Mouse (Mus musculus) heart, embryonic 13.5 days (tissue): ENCODE measurements around the gene Pde11a. TPM values are rescaled to one million over a fixed set of nuclear protein-coding genes. Genes with fewer than 3 reads are reported as not detected.

Experiments used
- ATAC-seq: fragments of 200-750 bp; cut with Nextera tagmentation; 2 replicates; pipeline ENCODE4 v1.8.0; 2017; ENCODE audit warnings: moderate TSS enrichment; ENCODE audit not compliant: insufficient number of reproducible peaks, low FRiP score, low TSS enrichment; ENCODE audit errors: extremely low read depth
- H3K27ac ChIP-seq: fragments of 300-500 bp; sonication (generic); replicated peaks from 2 replicates; pipeline ENCODE4 v1.5.1; 2015; ENCODE audit warnings: moderate library complexity, mild to moderate bottlenecking, inconsistent platforms
- H3K27me3 ChIP-seq: fragments of 300-500 bp; sonication (generic); replicated peaks from 2 replicates; pipeline ENCODE4 v1.6.1; 2015; ENCODE audit warnings: mild to moderate bottlenecking, inconsistent platforms
- H3K36me3 ChIP-seq: fragments of 300-500 bp; sonication (generic); 2 replicates; pipeline ENCODE4 v1.6.1; 2015; ENCODE audit warnings: mild to moderate bottlenecking, inconsistent platforms
- H3K4me1 ChIP-seq: fragments of 300-500 bp; sonication (generic); 2 replicates; pipeline ENCODE4 v1.6.1; 2015; ENCODE audit warnings: inconsistent platforms
- H3K4me2 ChIP-seq: fragments of 300-500 bp; sonication (generic); 2 replicates; pipeline ENCODE4 v1.6.1; 2015; ENCODE audit warnings: inconsistent platforms, mild to moderate bottlenecking, moderate library complexity
- H3K4me3 ChIP-seq: fragments of 300-500 bp; sonication (generic); 2 replicates; pipeline ENCODE4 v1.5.1; 2015; ENCODE audit warnings: moderate library complexity, mild to moderate bottlenecking, inconsistent platforms
- H3K9ac ChIP-seq: fragments of 300-500 bp; sonication (generic); 2 replicates; pipeline ENCODE4 v1.6.1; 2015; ENCODE audit warnings: inconsistent platforms, mild to moderate bottlenecking, moderate library complexity
- H3K9me3 ChIP-seq: fragments of 300-500 bp; sonication (generic); 2 replicates; pipeline ENCODE4 v1.6.1; 2016; ENCODE audit warnings: inconsistent platforms
- WGBS: fragments of 180-500 bp; shearing (Covaris S2); methylation state at CpG from one replicate; pipeline ENCODE4 v1.1.7; 2015; ENCODE audit warnings: mixed read lengths; 5-methylcytosine and 5-hydroxymethylcytosine counted together
- polyA plus RNA-seq: library from polyadenylated mRNA; unstranded; fragments of >200 nt; fragmentation: Nextera tagmentation; extraction: Ambion mirVana; gene quantifications from 2 replicates; pipeline ENCODE4 v1.2.1, GENCODE M21; 2015

Gene Pde11a
- polyA plus RNA-seq, result 0.05 TPM in 1 of 2 replicates, not detected in the other

DNA sequence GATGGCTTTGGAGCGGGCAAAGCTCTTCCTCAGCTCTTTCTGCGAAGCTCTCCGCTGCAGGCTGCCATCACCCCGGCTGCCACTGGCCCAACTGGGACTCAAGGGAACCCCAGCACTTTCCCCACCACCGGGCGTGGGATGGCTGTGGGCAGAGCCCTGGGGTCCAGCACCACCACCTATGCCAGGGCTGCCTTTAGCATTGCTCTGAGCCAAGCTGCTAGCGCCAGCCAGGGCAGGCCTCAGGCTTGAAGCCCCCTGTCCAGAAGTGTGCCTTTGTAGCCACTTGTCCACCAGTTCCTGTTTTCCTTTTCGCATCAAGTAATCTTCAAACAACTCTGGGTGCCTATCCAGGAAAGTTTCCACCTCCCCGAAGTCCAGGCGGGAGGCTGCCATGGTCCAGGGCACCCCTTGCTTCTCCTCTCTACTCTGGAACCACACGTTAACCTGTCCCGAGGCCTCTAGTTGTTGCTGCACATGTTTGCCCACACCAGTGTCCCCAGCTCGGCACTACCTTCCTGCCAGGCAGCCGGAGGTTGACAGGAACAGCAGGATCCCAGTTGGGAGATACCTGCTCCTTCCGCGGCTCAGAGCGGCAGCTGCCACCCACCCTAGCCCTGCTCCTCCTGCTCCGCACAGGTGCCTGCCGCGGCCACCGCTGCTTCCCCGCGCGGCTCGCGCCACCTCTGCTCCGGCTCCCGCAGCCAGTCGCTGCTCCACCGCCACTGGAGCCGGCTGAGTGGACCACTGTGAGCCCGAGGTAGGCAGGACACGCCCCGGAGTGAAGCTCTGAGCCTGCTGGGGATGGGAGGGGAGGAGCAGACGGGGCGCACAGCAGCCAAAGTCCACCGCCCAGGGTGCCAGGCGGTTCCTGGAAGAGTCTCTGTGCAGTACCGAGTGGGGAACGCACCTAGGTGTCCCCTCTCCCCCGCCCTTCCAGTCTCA is at the start of gene Pde11a:
Gene Pde11a (minus strand): TSS at position 560 of the 942 bp plus-strand sequence.
- peak within 1 kb of the TSS; percentile 77 for H3K9ac ChIP-seq
- H3K4me3 ChIP-seq, result peak within 1 kb of the TSS; percentile 60
- H3K36me3 ChIP-seq, result no peaks in the 10 kb centered on the region
- H3K27me3 ChIP-seq, result peaks cover 45% of the 10 kb centered on the region
- H3K4me2 ChIP-seq, result peak within 1 kb of the TSS; percentile 96
- H3K4me1 ChIP-seq, result peaks cover 11% of the 10 kb centered on the region
- ATAC-seq, result no peak
- no peaks in the 10 kb centered on the region for H3K9me3 ChIP-seq
- WGBS, result 13% methylated on average over 41 of the region's 41 CpGs
- H3K27ac ChIP-seq, result no peak within 1 kb of the TSS

DNA sequence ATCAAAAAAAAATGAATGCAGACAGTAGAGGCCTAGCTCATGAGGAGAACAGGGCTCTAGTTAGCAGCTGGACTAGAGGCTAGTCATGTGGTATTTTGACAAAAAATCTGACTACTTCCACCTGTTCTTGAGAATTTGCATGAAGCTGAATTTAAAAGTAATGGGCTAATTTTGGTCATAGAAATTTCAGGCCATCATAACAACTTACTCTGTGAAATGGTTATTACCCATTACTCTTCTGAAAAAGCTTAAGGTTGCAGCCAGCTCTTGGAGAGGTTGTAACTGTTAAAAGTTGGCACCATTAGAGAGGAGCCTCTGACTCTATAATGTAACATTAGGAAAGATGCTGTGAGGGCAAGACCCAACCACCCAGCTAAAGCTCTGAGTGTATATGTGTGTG is 48.0 kb upstream of the Pde11a start:
- Histone ChIP-seq H3K9me3 (no peaks in the 10 kb centered on the region), H3K4me2 (no peak overlapping the region), H3K4me3 (no peak overlapping the region), H3K9ac (no peak overlapping the region), H3K27me3 (no peaks in the 10 kb centered on the region), H3K36me3 (peaks cover 51% of the 10 kb centered on the region), H3K27ac (no peak overlapping the region), H3K4me1 (no peaks in the 10 kb centered on the region)
- ATAC-seq, result no peak

DNA sequence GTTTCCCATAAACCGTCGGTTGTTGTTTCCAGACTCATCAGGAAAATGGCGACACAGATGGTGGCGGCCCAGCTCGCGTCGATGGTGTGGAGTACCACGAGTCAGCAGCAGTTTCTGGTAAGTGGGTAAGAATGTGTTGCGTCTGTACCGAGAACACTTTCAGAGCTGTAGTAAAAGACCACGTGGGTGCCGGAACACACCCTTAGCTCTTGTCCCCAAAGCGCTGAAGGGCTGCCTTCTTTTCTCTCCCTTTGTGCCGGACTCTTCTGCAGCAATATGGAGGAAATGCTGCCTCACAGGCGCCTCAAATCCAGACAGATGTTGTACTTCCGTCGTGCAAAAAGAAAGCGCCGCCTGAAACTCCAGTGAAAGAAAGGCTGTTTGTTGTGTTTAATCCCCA is 40.1 kb upstream of the Pde11a start:
- Histone ChIP-seq H3K27ac (no peak overlapping the region), H3K9me3 (no peaks in the 10 kb centered on the region), H3K36me3 (peaks cover 91% of the 10 kb centered on the region), H3K4me2 (no peak overlapping the region), H3K4me1 (no peaks in the 10 kb centered on the region), H3K4me3 (no peak overlapping the region), H3K9ac (no peak overlapping the region), H3K27me3 (no peaks in the 10 kb centered on the region)
- WGBS, result 95% methylated on average over 19 of the region's 19 CpGs
- ATAC-seq, result no peak

DNA sequence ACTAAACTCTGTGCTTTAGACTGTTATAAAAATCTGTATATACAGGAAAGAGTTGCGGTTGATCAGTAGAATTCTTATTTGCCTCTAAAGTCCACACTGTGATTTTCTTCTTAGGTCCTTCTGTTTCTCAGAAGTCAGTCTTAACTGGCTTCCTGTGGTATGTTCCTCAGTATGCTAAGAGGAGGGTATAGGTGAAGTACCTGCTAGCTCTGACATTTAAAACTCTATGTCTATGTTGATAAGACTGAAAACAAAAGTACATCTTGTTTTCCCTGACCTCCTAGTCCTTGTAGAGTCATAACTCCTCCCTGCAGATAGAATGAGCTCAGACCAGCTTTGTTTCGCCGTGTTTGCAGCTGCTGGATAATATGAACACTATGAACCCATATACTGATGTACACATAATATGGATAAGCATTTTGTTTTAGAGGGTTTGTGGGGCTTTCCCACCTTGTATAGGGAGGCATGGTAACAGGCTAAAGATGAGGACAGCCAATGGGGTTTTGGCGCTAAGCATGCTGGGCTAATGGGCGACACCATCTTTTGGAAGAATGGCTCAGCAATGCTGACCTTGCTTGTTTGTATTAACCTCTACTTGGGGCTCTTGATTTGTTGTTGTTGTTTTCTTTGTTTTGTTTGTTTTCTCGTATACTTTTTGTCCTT is 36.1 kb upstream of the Pde11a start:
- no peak for ATAC-seq
- H3K36me3 ChIP-seq, result peaks cover 65% of the 10 kb centered on the region
- no peaks in the 10 kb centered on the region for H3K27me3 ChIP-seq
- H3K27ac ChIP-seq, result no peak overlapping the region
- WGBS, result 84% methylated on average over 6 of the region's 6 CpGs
- H3K9me3 ChIP-seq, result no peaks in the 10 kb centered on the region
- no peak overlapping the region for H3K4me3 ChIP-seq
- H3K4me2 ChIP-seq, result no peak overlapping the region
- peaks cover 23% of the 10 kb centered on the region for H3K4me1 ChIP-seq
- H3K9ac ChIP-seq, result no peak overlapping the region

DNA sequence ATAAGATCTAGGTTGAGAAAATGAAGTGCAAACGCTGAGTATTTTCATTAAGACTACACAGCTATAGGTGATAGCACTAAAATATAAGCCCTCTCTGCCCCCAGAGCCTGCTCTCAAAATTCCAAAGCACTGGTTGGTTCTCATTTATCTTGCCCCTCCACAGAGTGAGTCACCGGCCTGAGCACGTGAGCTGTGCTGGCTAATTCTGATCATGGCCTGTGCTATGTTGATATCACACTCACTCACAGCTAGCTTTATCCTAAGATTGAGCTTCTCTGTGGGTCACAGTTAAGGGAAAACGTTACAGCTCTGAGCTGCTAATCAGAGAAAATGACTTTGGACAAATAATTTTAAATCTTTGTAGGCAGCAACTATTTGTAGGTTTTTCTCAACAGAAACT is 33.7 kb upstream of the Pde11a start:
- Histone ChIP-seq H3K36me3 (peaks cover 41% of the 10 kb centered on the region), H3K9ac (peak overlapping the region; percentile 20; the same call in 1 of the 2 replicates), H3K27ac (peak overlapping the region; percentile 80)

DNA sequence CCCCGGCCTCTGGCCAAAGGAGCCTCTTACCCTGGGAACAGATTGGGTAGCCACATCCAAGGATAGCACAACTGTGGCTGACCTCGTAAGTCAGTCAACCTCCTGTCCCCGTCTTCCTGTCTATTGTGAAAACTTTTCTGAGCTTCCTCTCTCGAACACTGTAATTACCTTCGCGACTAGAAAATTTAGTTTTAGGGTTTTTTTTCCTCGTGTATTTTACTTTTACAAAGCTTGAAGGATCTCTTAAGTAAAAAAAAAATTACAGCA is 32.0 kb upstream of the Pde11a start:
- Histone ChIP-seq H3K36me3 (peaks cover 28% of the 10 kb centered on the region), H3K4me1 (peaks cover 23% of the 10 kb centered on the region), H3K27me3 (no peaks in the 10 kb centered on the region), H3K9me3 (no peaks in the 10 kb centered on the region), H3K27ac (peak overlapping the region; percentile 71; the same call in 1 of the 2 replicates), H3K9ac (peak overlapping the region; percentile 87), H3K4me2 (peak overlapping the region; percentile 92), H3K4me3 (peak overlapping the region; percentile 79)
- ATAC-seq, result peak; percentile 7; the same call in 1 of the 2 replicates
- 2% methylated on average over 7 of the region's 7 CpGs for WGBS

More for the DNA sequence above, 33.7 kb upstream of the Pde11a start:
- 28% methylated on average over 4 of the region's 4 CpGs for WGBS
- Histone ChIP-seq H3K9me3 (no peaks in the 10 kb centered on the region), H3K4me2 (peak overlapping the region; percentile 92), H3K4me3 (no peak overlapping the region), H3K4me1 (peaks cover 23% of the 10 kb centered on the region), H3K27me3 (no peaks in the 10 kb centered on the region)
- ATAC-seq, result peak; percentile 37; the same call in 1 of the 2 replicates

DNA sequence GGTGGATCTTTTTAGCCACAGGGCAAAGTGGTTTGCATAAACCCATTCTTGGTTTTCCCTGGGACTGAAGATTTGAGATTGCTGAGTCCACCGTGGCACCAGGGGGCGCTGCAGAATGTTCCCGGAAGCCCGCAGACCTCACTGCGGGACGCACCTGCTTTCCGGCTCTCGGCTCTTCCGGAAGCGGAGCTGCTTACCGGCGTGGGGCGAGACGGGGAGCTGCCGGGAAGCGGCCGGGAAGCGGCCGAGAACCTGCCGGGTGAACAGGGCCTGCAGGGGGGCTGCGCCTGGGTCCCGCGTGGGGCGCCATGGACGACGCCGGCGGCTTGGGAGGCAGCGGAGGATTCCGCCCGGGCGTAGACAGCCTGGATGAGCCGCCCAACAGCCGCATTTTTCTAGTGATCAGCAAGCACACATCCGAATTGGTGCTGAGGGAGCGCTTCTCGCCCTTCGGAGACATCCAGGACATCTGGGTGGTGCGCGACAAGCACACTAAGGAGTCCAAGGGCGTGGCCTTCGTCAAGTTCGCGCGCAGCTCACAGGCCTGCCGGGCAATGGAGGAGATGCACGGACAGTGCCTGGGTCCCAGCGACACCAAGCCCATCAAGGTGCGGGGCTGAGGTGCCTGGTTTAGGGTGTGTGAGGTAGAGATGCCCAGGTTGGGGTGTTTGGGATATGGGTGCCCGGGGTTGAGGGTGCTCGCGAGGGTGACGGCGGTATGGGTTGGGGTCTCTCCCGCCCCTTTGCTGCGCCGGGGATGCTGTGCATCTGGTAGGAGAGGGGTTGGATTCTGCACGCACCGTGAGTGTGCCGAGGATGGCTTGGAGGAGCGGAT is 31.5 kb upstream of the Pde11a start, which contains the start of gene Rbm45:
Gene Rbm45 (plus strand): TSS at position 164 of the 835 bp plus-strand sequence.
- Histone ChIP-seq H3K9me3 (no peaks in the 10 kb centered on the region), H3K27ac (peak within 1 kb of the TSS; percentile 71), H3K27me3 (no peaks in the 10 kb centered on the region), H3K4me1 (peaks cover 23% of the 10 kb centered on the region), H3K36me3 (peaks cover 23% of the 10 kb centered on the region), H3K4me3 (peak within 1 kb of the TSS; percentile 79), H3K9ac (peak within 1 kb of the TSS; percentile 87), H3K4me2 (peak within 1 kb of the TSS; percentile 92)
- ATAC-seq, result peak; percentile 72
- WGBS, result under 1% methylated on average over 61 of the region's 61 CpGs

DNA sequence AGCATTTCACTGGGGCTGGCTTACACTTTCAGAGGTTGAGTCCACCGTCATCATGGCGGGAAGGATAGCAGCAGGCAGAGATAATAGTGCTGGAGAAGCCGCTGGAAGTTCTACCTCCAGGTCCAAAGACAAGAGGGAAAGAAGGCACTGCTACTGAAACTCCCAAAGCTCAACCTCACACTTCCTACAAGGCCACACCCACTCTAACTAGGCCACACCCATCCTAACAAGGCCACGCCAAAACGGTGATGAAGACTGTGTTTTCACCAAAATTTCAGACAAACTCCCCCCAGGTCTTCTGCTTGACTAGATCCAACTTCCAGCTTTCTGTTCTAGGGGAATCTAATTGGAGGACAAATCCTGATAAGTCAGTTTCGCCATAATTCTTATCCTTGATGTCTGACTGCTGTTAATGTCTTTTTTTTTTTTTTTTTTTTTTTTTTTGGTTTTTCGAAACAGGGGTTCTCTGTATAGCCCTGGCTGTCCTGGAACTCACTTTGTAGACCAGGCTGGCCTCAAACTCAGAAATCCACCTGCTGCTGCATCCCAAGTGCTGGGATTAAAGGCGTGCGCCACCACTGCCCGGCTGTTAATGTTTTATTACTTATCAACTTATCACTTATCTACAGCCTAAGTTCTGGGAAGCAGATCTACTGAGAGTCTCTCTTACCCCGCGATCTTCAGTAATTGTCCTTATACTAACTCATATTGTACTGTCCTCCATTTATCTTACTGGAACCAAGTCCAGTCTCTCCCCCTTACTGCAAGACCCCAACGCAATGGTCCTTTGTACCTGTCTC is 30.5 kb upstream of the Pde11a start:
- Histone ChIP-seq H3K4me2 (no peak overlapping the region), H3K27ac (no peak overlapping the region), H3K4me3 (no peak overlapping the region), H3K9ac (no peak overlapping the region), H3K27me3 (no peaks in the 10 kb centered on the region), H3K36me3 (peaks cover 13% of the 10 kb centered on the region), H3K9me3 (no peaks in the 10 kb centered on the region), H3K4me1 (peaks cover 23% of the 10 kb centered on the region)
- no peak for ATAC-seq
- WGBS, result 63% methylated on average over 13 of the region's 13 CpGs

DNA sequence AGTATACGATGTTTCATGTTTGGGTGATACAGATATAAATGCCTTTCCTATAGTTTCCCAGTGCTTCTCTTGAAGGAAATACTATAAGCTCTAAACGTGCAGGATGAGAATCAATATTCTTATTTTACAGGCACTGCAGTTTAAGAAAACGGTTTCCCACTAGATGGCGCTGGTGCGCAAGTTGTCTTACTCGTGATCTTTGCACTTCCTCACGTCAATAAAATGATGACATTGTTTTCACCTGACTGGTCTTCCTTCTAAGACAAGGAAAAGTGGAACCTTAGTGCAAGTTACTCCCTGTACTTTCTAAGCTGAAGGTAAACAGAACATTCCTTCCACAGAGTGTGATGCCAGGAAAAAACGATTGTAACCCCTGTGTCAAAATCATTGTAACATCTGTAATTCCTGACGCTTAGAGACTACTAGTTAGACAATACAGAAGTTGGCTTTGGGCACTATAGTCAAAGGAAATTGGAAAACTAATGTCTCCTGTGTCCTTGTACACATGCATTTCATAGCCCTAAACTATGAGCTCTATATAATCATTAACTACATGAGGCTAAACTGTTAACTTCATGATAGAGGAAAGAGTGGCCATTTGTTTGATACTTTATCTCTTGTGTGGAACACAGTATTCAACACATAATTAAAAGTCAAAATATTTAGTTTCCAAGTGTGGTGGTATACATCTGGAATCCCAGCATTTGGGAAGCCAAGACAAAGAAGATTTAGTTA is 28.8 kb upstream of the Pde11a start:
- Histone ChIP-seq H3K9ac (no peak overlapping the region), H3K27me3 (no peaks in the 10 kb centered on the region), H3K4me1 (peaks cover 17% of the 10 kb centered on the region), H3K4me3 (no peak overlapping the region), H3K36me3 (no peaks in the 10 kb centered on the region; the same call in 1 of the 2 replicates), H3K4me2 (no peak overlapping the region), H3K9me3 (no peaks in the 10 kb centered on the region), H3K27ac (no peak overlapping the region)
- WGBS, result 14% methylated on average over 9 of the region's 9 CpGs
- ATAC-seq, result no peak

DNA sequence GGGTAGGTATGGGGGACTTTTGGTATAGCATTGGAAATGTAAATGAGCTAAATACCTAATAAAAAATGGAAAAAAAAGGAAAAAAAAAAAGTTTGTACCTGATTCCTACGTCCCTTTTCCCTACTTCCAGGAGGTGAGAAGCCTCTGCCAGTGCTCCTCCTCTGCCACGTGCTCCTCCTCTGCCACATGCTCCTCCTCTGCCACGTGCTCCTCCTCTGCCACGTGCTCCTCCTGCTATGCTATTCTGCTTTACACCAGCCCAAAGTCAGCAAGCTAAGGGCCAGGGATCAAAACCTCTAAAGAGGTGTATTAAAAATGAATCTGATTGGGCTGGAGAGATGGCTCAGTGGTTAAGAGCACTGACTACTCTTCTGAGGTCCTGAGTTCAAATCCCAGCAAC is 27.2 kb upstream of the Pde11a start:
- H3K36me3 ChIP-seq, result no peaks in the 10 kb centered on the region
- H3K4me3 ChIP-seq, result no peak overlapping the region
- no peak overlapping the region for H3K9ac ChIP-seq
- no peak for ATAC-seq
- no peak overlapping the region for H3K4me2 ChIP-seq
- no peaks in the 10 kb centered on the region for H3K9me3 ChIP-seq
- peaks cover 1% of the 10 kb centered on the region for H3K4me1 ChIP-seq
- WGBS, result 71% methylated on average over 4 of the region's 4 CpGs
- no peaks in the 10 kb centered on the region for H3K27me3 ChIP-seq
- no peak overlapping the region for H3K27ac ChIP-seq
